Mouse (Mus musculus): Measurements from ENCODE around the gene Tmem106b. TPM values are rescaled to one million over a fixed set of nuclear protein-coding genes. Genes with fewer than 3 reads are reported as not detected.

Gene Tmem106b
- total RNA-seq, 2 experiments from 2014 or later: 123 to 128 TPM

Other genes with a start within 250 kb of the Tmem106b start
- gene Vwde, start 155.2 kb downstream of the Tmem106b start, total RNA-seq (2021): not detected

Measured in heart, postnatal 10 days (tissue).